Mouse (Mus musculus): Measurements from ENCODE around the gene Gbp7. TPM values are rescaled to one million over a fixed set of nuclear protein-coding genes. Genes with fewer than 3 reads are reported as not detected.
A peak's percentile ranks its signal among the peaks of the same experiment; 100 is the strongest.
"Not testable (repeated sequence)": the region's sequence is repeated elsewhere in the genome, so short reads cannot be mapped to it uniquely, and the experiment has no call there.

Gbp7 gene
- polyA plus RNA-seq, 1 experiment from 2014 or later: 2.3 TPM

GRCm38 (mm10) chr3:142533185-142533584 lies 3.0 kb downstream of the Gbp7 start:
- ATAC-seq (ENCODE audit: low FRiP score): no peak
- no peaks in the 10 kb centered on the region for H3K27me3 ChIP-seq (replicated peaks)
- WGBS: 92% methylated on average over 3 of the region's 3 CpGs
- H3K4me3 ChIP-seq (replicated peaks): no peak overlapping the region
- no peak overlapping the region for H3K9ac ChIP-seq (replicated peaks)
- H3K4me1 ChIP-seq: 0 out of 2 replicates have a peak, but pooled peaks cover 4% of the 10 kb centered on the region
- no peak overlapping the region for H3K27ac ChIP-seq (replicated peaks)
- H3K9me3 ChIP-seq (replicated peaks): no peaks in the 10 kb centered on the region
- no peaks in the 10 kb centered on the region for H3K36me3 ChIP-seq
- no peak overlapping the region for H3K4me2 ChIP-seq

GRCm38 (mm10) chr3:142535667-142536066 lies 5.5 kb downstream of the Gbp7 start:
- no peak overlapping the region for H3K4me3 ChIP-seq (replicated peaks)
- H3K36me3 ChIP-seq: no peaks in the 10 kb centered on the region
- H3K27me3 ChIP-seq (replicated peaks): no peaks in the 10 kb centered on the region
- no peak for ATAC-seq (ENCODE audit: low FRiP score)
- H3K9me3 ChIP-seq (replicated peaks): no peaks in the 10 kb centered on the region
- no peak overlapping the region for H3K4me2 ChIP-seq
- no peak overlapping the region for H3K9ac ChIP-seq (replicated peaks)
- no peaks in the 10 kb centered on the region for H3K4me1 ChIP-seq
- 68% methylated on average over 1 of the region's 1 CpGs for WGBS
- no peak overlapping the region for H3K27ac ChIP-seq (replicated peaks)

- Histone ChIP-seq H3K36me3 (no peaks in the 10 kb centered on the region), H3K4me2 (no peak overlapping the region), H3K9ac (replicated peaks) (no peak overlapping the region), H3K27ac (replicated peaks) (no peak overlapping the region), H3K4me1 (no peaks in the 10 kb centered on the region), H3K27me3 (replicated peaks) (no peaks in the 10 kb centered on the region), H3K9me3 (replicated peaks) (no peaks in the 10 kb centered on the region), H3K4me3 (replicated peaks) (no peak overlapping the region)
- whole genome bisulfite sequencing: 80% methylated on average over 6 of the region's 6 CpGs
- no peak for ATAC-seq (ENCODE audit: low FRiP score)
These were observed 11.2 kb downstream of the Gbp7 start for GRCm38 (mm10) chr3:142541391-142541790.

- H3K9me3 ChIP-seq (replicated peaks); H3K27ac ChIP-seq (replicated peaks); H3K27me3 ChIP-seq (replicated peaks); H3K4me3 ChIP-seq (replicated peaks); H3K36me3 ChIP-seq; H3K4me2 ChIP-seq; H3K4me1 ChIP-seq; ATAC-seq (ENCODE audit: low FRiP score); H3K9ac ChIP-seq (replicated peaks): not testable (repeated sequence)
- 71% methylated on average over 12 of the region's 12 CpGs for WGBS
These were observed 12.6 kb downstream of the Gbp7 start for GRCm38 (mm10) chr3:142542776-142543175.

GRCm38 (mm10) chr3:142546690-142547089 lies 16.5 kb downstream of the Gbp7 start:
- Histone ChIP-seq H3K4me2 (no peak overlapping the region), H3K4me1 (no peaks in the 10 kb centered on the region), H3K9ac (replicated peaks) (no peak overlapping the region), H3K27me3 (replicated peaks) (no peaks in the 10 kb centered on the region), H3K36me3 (no peaks in the 10 kb centered on the region), H3K9me3 (replicated peaks) (no peaks in the 10 kb centered on the region), H3K27ac (replicated peaks) (no peak overlapping the region), H3K4me3 (replicated peaks) (no peak overlapping the region)
- no peak for ATAC-seq (ENCODE audit: low FRiP score)
- WGBS: 72% methylated on average over 3 of the region's 3 CpGs

- H3K9ac ChIP-seq (replicated peaks): no peak overlapping the region
- H3K4me1 ChIP-seq: no peaks in the 10 kb centered on the region
- no peak for ATAC-seq (ENCODE audit: low FRiP score)
- no peak overlapping the region for H3K27ac ChIP-seq (replicated peaks)
- WGBS: 92% methylated on average over 3 of the region's 3 CpGs
- no peak overlapping the region for H3K4me2 ChIP-seq
- no peak overlapping the region for H3K4me3 ChIP-seq (replicated peaks)
- no peaks in the 10 kb centered on the region for H3K36me3 ChIP-seq
- H3K9me3 ChIP-seq (replicated peaks): no peaks in the 10 kb centered on the region
- H3K27me3 ChIP-seq (replicated peaks): no peaks in the 10 kb centered on the region
These were observed 20.0 kb downstream of the Gbp7 start for GRCm38 (mm10) chr3:142550052-142550676.

GRCm38 (mm10) chr3:142554601-142555000 lies 24.5 kb downstream of the Gbp7 start:
- no peak overlapping the region for H3K4me2 ChIP-seq
- H3K9ac ChIP-seq (replicated peaks): no peak overlapping the region
- no peak overlapping the region for H3K4me3 ChIP-seq (replicated peaks)
- no peaks in the 10 kb centered on the region for H3K9me3 ChIP-seq (replicated peaks)
- H3K36me3 ChIP-seq: no peaks in the 10 kb centered on the region
- H3K27ac ChIP-seq (replicated peaks): no peak overlapping the region
- 82% methylated on average over 1 of the region's 1 CpGs for WGBS
- no peaks in the 10 kb centered on the region for H3K27me3 ChIP-seq (replicated peaks)
- ATAC-seq (ENCODE audit: low FRiP score): no peak
- no peaks in the 10 kb centered on the region for H3K4me1 ChIP-seq

GRCm38 (mm10) chr3:142555623-142556022 lies 25.5 kb downstream of the Gbp7 start:
- ATAC-seq (ENCODE audit: low FRiP score): no peak
- no peak overlapping the region for H3K27ac ChIP-seq (replicated peaks)
- H3K4me1 ChIP-seq: no peaks in the 10 kb centered on the region
- H3K36me3 ChIP-seq: no peaks in the 10 kb centered on the region
- no peaks in the 10 kb centered on the region for H3K27me3 ChIP-seq (replicated peaks)
- H3K9ac ChIP-seq (replicated peaks): no peak overlapping the region
- 87% methylated on average over 11 of the region's 11 CpGs for WGBS
- no peak overlapping the region for H3K4me3 ChIP-seq (replicated peaks)
- H3K4me2 ChIP-seq: no peak overlapping the region
- no peaks in the 10 kb centered on the region for H3K9me3 ChIP-seq (replicated peaks)

- no peak for ATAC-seq (ENCODE audit: low FRiP score)
- no peak within 1 kb of the TSS for H3K27ac ChIP-seq (replicated peaks)
- H3K4me2 ChIP-seq: peak within 1 kb of the TSS; percentile 43
- no peaks in the 10 kb centered on the region for H3K4me1 ChIP-seq
- H3K27me3 ChIP-seq (replicated peaks): no peaks in the 10 kb centered on the region
- peak within 1 kb of the TSS; percentile 26 for H3K4me3 ChIP-seq (replicated peaks)
- no peaks in the 10 kb centered on the region for H3K9me3 ChIP-seq (replicated peaks)
- no peaks in the 10 kb centered on the region for H3K36me3 ChIP-seq
- H3K9ac ChIP-seq (replicated peaks): no peak within 1 kb of the TSS
- WGBS: 31% methylated on average over 3 of the region's 3 CpGs
These were observed 29.6 kb downstream of the Gbp7 start, which contains the start of gene Gbp3 for GRCm38 (mm10) chr3:142559632-142560228. Gene Gbp3 (plus strand): TSS chr3:142560026.

- Histone ChIP-seq H3K4me2 (peak overlapping the region; percentile 43), H3K4me3 (replicated peaks) (peak overlapping the region; percentile 26), H3K9ac (replicated peaks) (no peak overlapping the region), H3K27me3 (replicated peaks) (no peaks in the 10 kb centered on the region), H3K27ac (replicated peaks) (no peak overlapping the region), H3K36me3 (no peaks in the 10 kb centered on the region), H3K9me3 (replicated peaks) (no peaks in the 10 kb centered on the region), H3K4me1 (no peaks in the 10 kb centered on the region)
- WGBS: 22% methylated on average over 12 of the region's 12 CpGs
- peak; percentile 50; the same call in 1 of the 2 replicates for ATAC-seq (ENCODE audit: low FRiP score)
These were observed 30.3 kb downstream of the Gbp7 start for GRCm38 (mm10) chr3:142560296-142560948.

- H3K27me3 ChIP-seq (replicated peaks): no peaks in the 10 kb centered on the region
- H3K9me3 ChIP-seq (replicated peaks): no peaks in the 10 kb centered on the region
- WGBS: 90% methylated on average over 14 of the region's 14 CpGs
- H3K4me1 ChIP-seq: no peaks in the 10 kb centered on the region
- H3K4me3 ChIP-seq (replicated peaks): no peak overlapping the region
- ATAC-seq (ENCODE audit: low FRiP score): no peak
- no peak overlapping the region for H3K9ac ChIP-seq (replicated peaks)
- H3K27ac ChIP-seq (replicated peaks): no peak overlapping the region
- H3K36me3 ChIP-seq: no peaks in the 10 kb centered on the region
- H3K4me2 ChIP-seq: no peak overlapping the region
These were observed 31.0 kb downstream of the Gbp7 start for GRCm38 (mm10) chr3:142561045-142561646.

- Histone ChIP-seq H3K4me1 (no peaks in the 10 kb centered on the region), H3K4me3 (replicated peaks) (no peak overlapping the region), H3K27me3 (replicated peaks) (no peaks in the 10 kb centered on the region), H3K4me2 (no peak overlapping the region), H3K9me3 (replicated peaks) (no peaks in the 10 kb centered on the region), H3K27ac (replicated peaks) (no peak overlapping the region), H3K36me3 (no peaks in the 10 kb centered on the region), H3K9ac (replicated peaks) (no peak overlapping the region)
- no peak for ATAC-seq (ENCODE audit: low FRiP score)
- WGBS: 89% methylated on average over 7 of the region's 7 CpGs
These were observed 31.5 kb downstream of the Gbp7 start for GRCm38 (mm10) chr3:142561666-142562065.

Measured in neural tube, embryonic 15.5 days (tissue).